Mouse (Mus musculus) liver, postnatal 0 days (tissue): ENCODE data around the gene Il12rb2. TPM values are rescaled to one million over a fixed set of nuclear protein-coding genes. Genes with fewer than 3 reads are reported as not detected.

Source experiments
- ATAC-seq: fragments of 200-750 bp; cut with Nextera tagmentation; 2 replicates; pipeline ENCODE4 v1.8.0; 2017; ENCODE audit warnings: mild to moderate bottlenecking, moderate library complexity
- DNase-seq: peaks from one replicate; pipeline ENCODE4 v3.0.0-alpha.2; 2016
- H3K27ac ChIP-seq: fragments of 300-500 bp; sonication (generic); 2 replicates; pipeline ENCODE4 v1.5.1; 2014; ENCODE audit warnings: antibody characterized with exemption, moderate library complexity, mild to moderate bottlenecking, low read depth
- H3K27me3 ChIP-seq: fragments of 300-500 bp; sonication (generic); 2 replicates; pipeline ENCODE4 v1.6.1; 2014; ENCODE audit warnings: low read length, control low read depth, mixed read lengths; ENCODE audit not compliant: insufficient read depth
- H3K36me3 ChIP-seq: fragments of 300-500 bp; sonication (generic); replicated peaks from 2 replicates; pipeline ENCODE4 v1.6.1; 2014; ENCODE audit warnings: mild to moderate bottlenecking, control low read depth, low read length, moderate library complexity, mixed read lengths; ENCODE audit not compliant: insufficient read depth
- H3K4me1 ChIP-seq: fragments of 300-500 bp; sonication (generic); 2 replicates; pipeline ENCODE4 v1.6.1; 2014; ENCODE audit warnings: antibody characterized with exemption, mild to moderate bottlenecking, control low read depth; ENCODE audit not compliant: insufficient read depth
- H3K4me2 ChIP-seq: fragments of 300-500 bp; sonication (generic); 2 replicates; pipeline ENCODE4 v1.6.1; 2014; ENCODE audit warnings: low read depth, mild to moderate bottlenecking, low read length, moderate library complexity, mixed read lengths
- H3K4me3 ChIP-seq: fragments of 300-500 bp; sonication (generic); 2 replicates; pipeline ENCODE4 v1.5.1; 2014; ENCODE audit warnings: low read depth, low read length
- H3K9ac ChIP-seq: fragments of 300-500 bp; sonication (generic); replicated peaks from 2 replicates; pipeline ENCODE4 v1.6.1; 2014; ENCODE audit warnings: mild to moderate bottlenecking, moderate library complexity
- H3K9me3 ChIP-seq: fragments of 300-500 bp; sonication (generic); 2 replicates; pipeline ENCODE4 v1.6.1; 2016; ENCODE audit warnings: mild to moderate bottlenecking, control low read depth, low read length, mixed read lengths
- CTCF ChIP-seq: sonication (generic); IDR thresholded peaks from 2 replicates; pipeline ENCODE4 v1.5.1; 2016; ENCODE audit warnings: antibody characterized with exemption, low read depth
- EP300 ChIP-seq: IDR thresholded peaks from 2 replicates; pipeline ENCODE4 v1.6.1; 2016; ENCODE audit warnings: antibody characterized with exemption, low read depth, mild to moderate bottlenecking
- WGBS: fragments of 180-500 bp; shearing (Covaris S2); extraction: QIAGEN DNeasy Blood & Tissue Kit; methylation state at CpG from one replicate; pipeline ENCODE4 v1.1.7; 2014; ENCODE audit not compliant: insufficient replicate concordance; 5-methylcytosine and 5-hydroxymethylcytosine counted together
- polyA plus RNA-seq: library from polyadenylated mRNA; unstranded; fragments of >200 nt; fragmentation: Nextera tagmentation; extraction: Ambion mirVana; gene quantifications from 2 replicates; pipeline ENCODE4 v1.2.1, GENCODE M21; 2015

Il12rb2 gene
- polyA plus RNA-seq, 1 experiment from 2014 or later = 0.05 TPM

DNA sequence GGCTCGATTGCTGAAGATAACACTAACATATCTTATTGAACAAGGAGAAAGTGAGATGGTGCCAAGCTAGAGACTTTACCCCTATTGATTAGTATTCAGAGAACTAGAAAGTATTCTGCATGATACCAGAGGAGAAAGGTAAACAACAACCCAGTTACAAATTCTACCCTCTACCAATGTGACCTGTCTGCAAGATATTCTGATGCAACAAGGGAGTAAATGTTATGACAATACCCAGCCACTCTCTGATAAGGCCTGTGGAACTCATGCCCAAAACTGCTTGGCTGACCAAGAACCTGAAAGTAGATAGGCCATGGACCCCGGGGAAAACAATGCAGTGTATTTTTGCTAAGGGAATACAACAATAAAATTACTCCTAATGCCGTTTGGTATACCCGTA, 10.2 kb downstream of the Il12rb2 start:
- ATAC-seq (no peak), DNase-seq (no peak)
- H3K27me3 ChIP-seq = no peaks in the 10 kb centered on the region
- TF ChIP-seq EP300 = no peak
- no peak for TF ChIP-seq CTCF
- no peaks in the 10 kb centered on the region; the same call in 1 of the 2 replicates for H3K4me1 ChIP-seq
- no peak overlapping the region for H3K27ac ChIP-seq
- WGBS = 80% methylated on average over 4 of the region's 4 CpGs
- H3K4me3 ChIP-seq = no peak overlapping the region
- no peaks in the 10 kb centered on the region for H3K9me3 ChIP-seq
- H3K4me2 ChIP-seq = no peak overlapping the region
- no peaks in the 10 kb centered on the region for H3K36me3 ChIP-seq
- H3K9ac ChIP-seq = no peak overlapping the region

DNA sequence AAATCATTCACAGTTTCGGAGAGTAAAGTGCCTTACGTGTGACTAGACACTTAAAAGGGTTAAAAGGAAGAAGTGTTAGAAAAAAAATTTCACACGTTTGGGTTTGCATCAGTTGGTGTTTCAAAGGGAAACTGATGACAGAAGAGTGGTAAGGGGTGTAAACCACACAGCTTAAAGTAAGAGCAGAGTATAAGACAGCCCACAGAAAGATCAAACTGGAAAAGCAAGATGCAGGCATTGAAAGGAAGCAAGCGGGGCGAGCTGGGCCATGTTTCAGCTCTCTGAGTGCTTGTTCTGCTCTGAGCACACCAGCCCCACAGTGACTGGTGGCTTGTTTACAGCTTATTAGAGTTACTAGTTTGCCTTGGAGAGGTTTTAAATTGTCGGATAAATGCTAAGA, 27.9 kb downstream of the Il12rb2 start:
- H3K27me3 ChIP-seq = no peaks in the 10 kb centered on the region
- no peak for TF ChIP-seq CTCF
- DNase-seq (no peak), ATAC-seq (no peak)
- no peak overlapping the region for H3K27ac ChIP-seq
- no peak overlapping the region for H3K4me3 ChIP-seq
- H3K9ac ChIP-seq = no peak overlapping the region
- no peak overlapping the region for H3K4me2 ChIP-seq
- H3K36me3 ChIP-seq = no peaks in the 10 kb centered on the region
- 60% methylated on average over 6 of the region's 6 CpGs for WGBS
- H3K9me3 ChIP-seq = no peaks in the 10 kb centered on the region
- H3K4me1 ChIP-seq = no peaks in the 10 kb centered on the region

DNA sequence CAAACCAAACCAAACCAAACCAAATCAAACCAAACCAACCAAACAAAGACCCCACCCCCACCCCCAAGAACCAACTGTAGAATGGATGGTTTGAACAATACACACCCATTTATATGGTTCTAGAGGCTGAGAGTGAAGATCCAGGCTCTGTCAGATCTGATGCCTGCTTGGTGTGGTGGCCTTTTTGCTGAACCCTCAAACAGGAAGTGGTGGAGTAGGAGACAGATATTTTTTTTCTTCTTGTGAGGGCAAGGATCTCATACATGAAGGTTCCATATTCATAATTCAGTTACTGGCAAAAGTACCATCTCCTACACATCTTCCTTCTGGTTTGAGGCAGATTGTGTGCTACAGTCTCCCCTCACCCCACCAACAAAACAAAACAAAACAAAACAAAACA, 36.5 kb downstream of the Il12rb2 start:
- no peaks in the 10 kb centered on the region; the same call in 1 of the 2 replicates for H3K4me1 ChIP-seq
- no peaks in the 10 kb centered on the region for H3K36me3 ChIP-seq
- TF ChIP-seq EP300 (no peak), CTCF (no peak)
- no peaks in the 10 kb centered on the region for H3K27me3 ChIP-seq
- H3K4me3 ChIP-seq = no peak overlapping the region
- no peak overlapping the region for H3K4me2 ChIP-seq
- no peaks in the 10 kb centered on the region for H3K9me3 ChIP-seq
- DNase-seq (no peak), ATAC-seq (no peak)
- no peak overlapping the region for H3K27ac ChIP-seq
- no peak overlapping the region for H3K9ac ChIP-seq

DNA sequence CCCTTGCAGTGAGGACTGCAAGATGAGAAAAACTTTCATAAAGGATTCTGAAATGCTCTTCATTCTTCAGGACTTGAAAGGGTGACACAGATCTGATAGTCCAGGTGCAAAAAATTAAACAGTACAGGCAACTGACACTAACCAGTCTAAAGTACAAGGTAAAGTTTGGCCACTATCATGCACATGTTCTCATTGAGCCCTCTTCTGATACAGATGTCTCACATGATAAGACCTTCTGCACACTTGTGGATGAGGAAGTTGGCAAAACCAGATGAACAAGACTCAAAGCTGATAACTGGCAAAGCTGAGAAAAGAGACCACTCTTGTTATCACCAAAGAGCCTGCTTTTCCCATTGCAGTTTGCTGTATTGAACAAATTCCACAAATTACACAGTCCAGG, 38.0 kb downstream of the Il12rb2 start:
- H3K4me1 ChIP-seq = no peaks in the 10 kb centered on the region; the same call in 1 of the 2 replicates
- no peak for DNase-seq
- ATAC-seq = peak; percentile 56
- TF ChIP-seq EP300 (peak; percentile 91), CTCF (no peak)
- H3K36me3 ChIP-seq = no peaks in the 10 kb centered on the region
- no peak overlapping the region for H3K9ac ChIP-seq
- H3K27ac ChIP-seq = no peak overlapping the region
- no peaks in the 10 kb centered on the region for H3K27me3 ChIP-seq
- no peak overlapping the region for H3K4me2 ChIP-seq
- no peaks in the 10 kb centered on the region for H3K9me3 ChIP-seq
- H3K4me3 ChIP-seq = no peak overlapping the region

DNA sequence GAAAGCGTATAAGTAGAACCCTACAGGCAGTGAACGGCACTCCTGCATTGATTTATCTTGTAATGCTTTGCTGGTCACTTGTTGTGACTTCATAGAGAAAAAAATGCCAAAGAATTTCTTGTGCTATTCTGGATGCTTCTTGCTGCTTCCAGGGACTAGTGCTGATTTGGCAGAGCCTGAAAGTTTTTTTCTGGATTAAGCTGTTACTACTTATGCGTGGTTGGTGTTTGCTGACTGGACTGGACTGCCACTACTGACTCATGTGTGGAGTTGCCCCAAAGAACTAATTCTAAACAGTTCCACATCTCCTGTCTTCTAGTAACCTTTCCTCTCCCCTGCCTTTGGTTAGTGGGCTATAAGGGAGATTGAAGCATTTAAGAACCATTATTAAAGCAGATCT, 52.2 kb downstream of the Il12rb2 start:
- TF ChIP-seq EP300 (no peak), CTCF (no peak)
- Histone ChIP-seq H3K4me2 (no peak overlapping the region), H3K4me1 (no peaks in the 10 kb centered on the region), H3K27me3 (no peaks in the 10 kb centered on the region), H3K9ac (no peak overlapping the region), H3K36me3 (no peaks in the 10 kb centered on the region), H3K9me3 (no peaks in the 10 kb centered on the region), H3K4me3 (no peak overlapping the region), H3K27ac (no peak overlapping the region)
- 77% methylated on average over 3 of the region's 3 CpGs for WGBS
- DNase-seq (no peak), ATAC-seq (no peak)

DNA sequence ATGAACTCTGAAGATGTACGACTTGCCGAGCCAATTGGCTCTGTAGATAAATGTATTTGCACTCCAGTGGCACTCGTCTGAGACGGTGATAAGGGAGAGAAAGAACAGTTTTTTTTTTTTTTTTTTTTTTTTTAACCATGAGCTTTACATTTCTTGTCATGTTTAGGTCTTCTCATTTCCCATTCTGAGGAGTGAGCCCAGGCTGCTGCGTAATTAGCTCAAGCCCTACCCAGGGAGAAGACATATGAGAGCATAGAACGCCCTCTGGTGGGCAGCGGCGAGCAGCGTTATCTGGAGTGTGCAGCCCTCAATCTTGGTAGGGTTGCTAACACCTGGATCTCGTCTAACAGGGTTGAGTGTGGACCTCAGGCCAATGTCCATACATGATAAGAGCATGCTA, 57.5 kb downstream of the Il12rb2 start:
- 14% methylated on average over 10 of the region's 10 CpGs for WGBS
- Histone ChIP-seq H3K36me3 (no peaks in the 10 kb centered on the region), H3K27me3 (no peaks in the 10 kb centered on the region), H3K4me2 (0 out of 2 replicates have a peak overlapping the region, but pooled peaks have one; percentile 20), H3K9me3 (no peaks in the 10 kb centered on the region), H3K27ac (no peak overlapping the region), H3K4me3 (no peak overlapping the region), H3K9ac (no peak overlapping the region), H3K4me1 (no peaks in the 10 kb centered on the region)
- TF ChIP-seq CTCF (peak; percentile 87), EP300 (peak; percentile 59; the same call in 1 of the 2 replicates)
- peak; percentile 83 for DNase-seq
- peak; percentile 87 for ATAC-seq

DNA sequence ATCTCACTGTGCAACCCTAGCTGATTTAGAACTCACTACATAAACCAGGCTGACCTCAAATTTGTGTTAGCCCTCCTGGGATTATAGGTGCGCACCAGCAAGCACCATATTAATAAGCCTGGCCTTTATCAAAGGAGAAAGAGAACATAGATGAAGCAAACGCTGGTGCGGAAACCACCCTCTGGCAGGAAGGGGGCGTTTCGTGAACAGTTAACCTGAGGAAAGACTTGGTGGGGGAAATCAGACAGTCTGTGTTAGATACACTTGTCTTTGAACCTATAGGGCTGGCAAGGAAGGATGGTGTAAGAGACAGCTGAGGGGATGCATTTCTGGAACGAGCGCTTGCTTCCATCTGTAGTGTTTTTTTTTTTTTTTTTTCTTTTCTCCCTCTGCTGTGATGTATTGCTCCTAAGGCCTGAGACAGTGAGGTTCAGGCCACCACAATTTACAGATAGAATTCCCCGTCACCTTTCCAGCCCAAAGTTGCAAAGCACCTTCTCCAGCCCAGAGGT, 58.1 kb downstream of the Il12rb2 start:
- no peak overlapping the region for H3K9ac ChIP-seq
- DNase-seq = no peak

More for the DNA sequence above, 58.1 kb downstream of the Il12rb2 start:
- Histone ChIP-seq H3K4me2 (0 out of 2 replicates have a peak overlapping the region, but pooled peaks have one; percentile 20), H3K4me3 (no peak overlapping the region), H3K27me3 (no peaks in the 10 kb centered on the region), H3K36me3 (no peaks in the 10 kb centered on the region), H3K27ac (no peak overlapping the region), H3K4me1 (no peaks in the 10 kb centered on the region), H3K9me3 (no peaks in the 10 kb centered on the region)
- WGBS = 74% methylated on average over 8 of the region's 8 CpGs
- no peak for TF ChIP-seq CTCF
- no peak for TF ChIP-seq EP300
- no peak for ATAC-seq
